Mouse (Mus musculus) left cerebral cortex, postnatal 10 days (tissue): ENCODE results near the gene Naip5. TPM values are rescaled to one million over a fixed set of nuclear protein-coding genes. Genes with fewer than 3 reads are reported as not detected.
"Not testable (repeated sequence)": the region's sequence is repeated elsewhere in the genome, so short reads cannot be mapped to it uniquely, and the experiment has no call there.

Source experiments
- DNase-seq, 2 experiments: peaks; one replicate each; pipeline ENCODE4 v3.0.0; 2021 to 2022; ENCODE audit warnings: low spot score in 2 of 2, mixed read lengths in 1 of 2; ENCODE audit errors: extremely low spot score in 1 of 2
- intact Hi-C: fragments of 180-260 bp; cut with DNase I; formaldehyde crosslinking; loops from one replicate; pipeline ENCODE4 v1.15.1; 2025
- total RNA-seq, 2 experiments: library from RNA; stranded (reverse); gene quantifications; 2 replicates each; pipeline ENCODE4 v1.2.3; 2021

Naip5 gene
- total RNA-seq: under 1 TPM; 0.22 to 0.32 TPM

DNA sequence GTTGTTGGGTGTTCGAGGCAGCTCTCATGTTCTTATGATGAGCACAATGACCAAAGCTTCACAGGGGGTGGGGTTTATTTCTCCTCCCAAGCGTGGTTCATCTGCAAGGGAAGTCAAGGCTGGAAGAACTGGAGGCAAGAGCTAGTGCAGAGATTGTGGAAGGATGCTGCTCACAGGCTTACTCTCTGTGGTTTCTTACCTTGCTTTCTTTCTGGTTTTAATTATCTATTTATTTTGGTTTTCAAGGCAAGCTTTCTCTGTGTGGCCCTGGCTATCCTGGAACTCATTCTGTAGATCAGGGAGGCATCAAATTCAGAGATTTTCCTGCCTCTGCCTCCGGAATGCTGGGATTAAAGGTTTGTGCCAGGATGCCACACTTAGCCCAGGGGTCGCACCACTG lies at the start of gene Naip5:
Gene Naip5, minus strand, starts transcription at position 101 of the 400 bp plus-strand sequence.
- DNase-seq, intact Hi-C loops: not testable (repeated sequence)

DNA sequence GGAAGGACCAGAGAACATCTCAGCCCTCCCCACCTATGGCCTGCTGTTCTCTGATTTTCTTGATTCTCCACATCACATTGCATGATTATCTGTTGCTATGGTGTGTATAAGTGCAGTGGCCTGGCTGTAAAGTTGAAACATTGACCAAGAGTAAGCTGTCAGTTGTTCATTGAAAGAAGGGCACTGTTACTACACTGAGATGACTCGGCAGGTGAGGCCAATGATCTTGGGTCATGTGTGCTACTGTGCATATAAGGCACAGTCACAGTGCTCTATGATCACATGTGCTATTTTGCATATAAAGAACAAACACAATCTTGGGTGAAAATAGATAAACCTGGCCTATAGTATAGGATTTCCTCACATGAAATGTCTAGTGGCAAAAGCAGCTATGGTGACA lies 38.5 kb upstream of the Naip5 start:
- no peak for DNase-seq
- intact Hi-C loops: no loop called here

DNA sequence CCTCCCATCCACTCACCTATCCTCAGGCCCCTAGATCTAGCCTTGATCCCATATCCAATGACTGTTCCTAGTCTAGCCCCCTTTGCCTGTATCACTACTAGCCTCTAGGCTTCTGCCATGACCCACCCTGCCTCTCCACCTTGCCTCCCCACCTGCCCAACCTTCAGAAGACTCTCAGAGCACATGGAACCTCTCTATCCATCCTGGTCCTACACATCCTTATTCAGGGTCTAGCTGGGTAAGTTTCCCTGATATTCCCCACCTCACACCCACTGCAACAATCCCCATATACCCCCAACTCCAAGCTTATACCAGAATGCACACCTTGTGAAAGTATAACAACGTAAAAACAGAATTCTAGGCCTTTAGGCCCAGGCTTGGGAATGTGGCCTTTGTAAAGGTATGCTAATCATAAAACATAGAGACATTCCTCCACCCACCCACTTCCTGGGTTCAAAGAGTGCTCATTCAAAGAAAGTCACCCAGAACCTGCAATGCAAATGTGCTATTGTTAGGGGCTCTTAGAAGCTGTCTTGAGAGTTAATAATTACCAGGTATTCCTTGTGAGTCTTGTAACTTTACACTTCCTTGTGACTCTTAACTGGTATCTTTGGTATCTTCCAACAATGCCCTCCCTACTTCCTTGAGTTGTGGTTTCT lies 25.5 kb upstream of the Naip5 start:
- intact Hi-C loops, DNase-seq: not testable (repeated sequence)

DNA sequence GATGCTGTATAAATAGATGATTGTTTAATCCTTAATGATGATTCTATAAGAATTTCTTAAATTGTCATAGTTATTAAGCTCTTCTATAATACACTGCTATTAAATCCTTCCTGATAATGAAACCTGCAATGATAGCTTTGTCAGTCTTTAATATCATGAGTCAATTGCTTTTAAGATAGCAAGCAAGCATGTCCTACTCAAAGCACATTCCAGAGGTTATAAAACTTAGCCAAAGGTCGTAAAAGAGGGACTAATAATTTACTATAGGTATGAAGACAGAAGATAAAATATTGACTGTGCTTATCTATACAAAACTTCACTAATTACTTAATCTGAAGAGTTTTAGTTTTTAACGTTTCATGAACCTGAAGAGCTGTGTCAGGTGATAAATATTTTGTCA lies 10.9 kb upstream of the Naip5 start:
- DNase-seq, intact Hi-C loops: not testable (repeated sequence)

DNA sequence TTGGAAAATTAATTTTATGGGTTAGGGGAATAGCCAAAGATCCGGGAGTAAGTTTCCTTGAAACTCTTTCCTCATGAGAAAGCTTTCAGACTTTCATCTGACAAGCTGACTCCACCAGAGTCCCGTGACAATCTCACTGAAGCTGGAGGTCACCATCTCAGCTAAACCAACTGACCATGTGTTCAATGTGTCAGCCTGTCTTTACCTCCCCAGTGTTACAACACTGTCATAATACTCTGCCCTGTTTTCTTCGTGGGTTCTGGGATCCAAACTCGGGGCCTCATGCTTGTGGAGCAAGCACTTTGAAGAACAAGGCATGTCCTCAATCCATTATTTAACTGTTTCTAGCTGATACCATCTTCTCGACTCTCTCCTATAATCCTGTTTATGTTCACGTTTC lies 9.8 kb upstream of the Naip5 start:
- DNase-seq, intact Hi-C loops: not testable (repeated sequence)

DNA sequence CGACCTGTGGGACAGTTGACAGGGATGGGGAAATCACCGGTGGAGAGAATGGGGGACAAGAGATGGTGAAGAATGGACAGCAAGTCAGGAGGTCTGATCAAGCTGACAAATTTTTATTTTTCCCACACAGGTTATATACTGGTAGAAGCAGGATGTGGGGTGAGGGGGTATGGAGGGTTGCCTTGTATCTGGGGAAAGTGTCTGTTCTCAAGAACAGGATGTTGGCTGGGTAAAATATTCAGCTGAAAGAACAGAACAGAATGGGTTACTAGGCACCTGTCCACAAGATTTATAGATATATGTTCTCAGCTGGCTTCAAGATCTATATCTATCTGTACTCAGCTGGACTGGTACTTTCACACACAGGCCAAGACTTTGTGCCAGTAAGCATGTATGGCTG lies 5.8 kb upstream of the Naip5 start:
- DNase-seq, intact Hi-C loops: not testable (repeated sequence)

DNA sequence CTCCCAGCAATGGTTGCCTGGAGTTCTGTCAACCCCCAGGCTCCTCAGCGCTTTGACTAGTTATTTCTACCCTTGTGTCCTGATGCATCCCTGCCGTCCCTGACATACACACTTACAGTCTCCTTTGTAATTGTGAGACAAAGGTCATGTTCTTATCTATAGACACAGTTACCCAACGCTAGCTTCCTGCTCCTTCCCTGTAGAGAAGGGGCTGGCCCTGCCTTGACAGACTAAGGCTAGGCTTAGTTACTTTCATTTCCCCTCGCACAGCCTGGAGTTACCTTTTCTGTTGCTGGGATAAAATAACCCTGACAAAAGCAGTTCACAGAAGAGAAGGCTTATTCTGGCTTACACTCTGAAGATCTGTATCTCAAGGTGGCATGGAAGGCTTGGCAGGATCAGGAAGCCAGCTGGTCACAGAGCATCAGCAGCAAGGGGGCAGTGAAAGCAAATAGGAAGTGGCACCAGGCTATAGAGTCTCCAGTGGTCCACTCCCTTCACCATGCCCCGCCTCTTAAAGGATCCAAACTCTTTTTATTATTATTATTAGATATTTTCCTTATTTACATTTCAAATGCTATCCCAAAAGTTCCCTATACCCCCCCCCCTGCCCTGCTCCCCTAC lies 885 bp upstream of the Naip5 start:
- intact Hi-C loops, DNase-seq: not testable (repeated sequence)

DNA sequence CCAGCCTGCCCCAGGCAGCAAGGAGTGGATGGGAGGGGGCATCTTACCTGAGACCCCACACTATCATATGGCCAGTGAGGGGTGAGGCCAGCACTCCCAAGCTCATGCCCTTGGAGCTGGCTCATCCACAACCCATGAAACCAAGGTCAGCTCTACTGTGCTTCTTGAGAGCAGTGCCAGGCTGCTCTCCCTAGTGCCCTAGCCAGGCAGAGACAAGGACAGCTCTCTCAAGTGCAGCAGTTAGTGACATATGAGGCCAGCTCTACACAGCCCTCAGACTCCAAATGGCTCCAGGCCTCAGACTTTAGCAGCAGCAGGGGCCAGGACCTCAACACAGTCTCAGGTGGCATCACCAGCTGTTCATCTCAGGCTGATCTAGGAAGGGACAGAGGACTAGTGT lies 2.4 kb downstream of the Naip5 start:
- intact Hi-C loops: no loop called here
- no peak for DNase-seq

DNA sequence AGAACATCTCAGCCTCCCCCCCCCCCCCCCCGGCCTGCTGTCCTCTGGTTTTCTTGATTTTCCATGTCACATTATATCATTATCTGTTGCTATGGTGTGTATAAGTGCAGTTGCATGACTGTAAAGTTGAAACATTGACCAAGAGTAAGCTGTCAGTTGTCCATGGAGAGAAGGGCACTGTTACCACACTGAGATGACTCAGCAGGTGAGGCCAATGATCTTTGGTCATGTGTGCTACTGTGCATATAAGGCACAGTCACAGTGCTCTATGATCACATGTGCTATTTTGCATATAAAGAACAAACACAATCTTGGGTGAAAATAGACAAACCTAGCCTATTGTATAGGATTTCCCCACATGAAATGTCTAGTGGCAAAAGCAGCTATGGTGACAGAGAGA lies 32.4 kb downstream of the Naip5 start:
- intact Hi-C loops, DNase-seq: not testable (repeated sequence)

DNA sequence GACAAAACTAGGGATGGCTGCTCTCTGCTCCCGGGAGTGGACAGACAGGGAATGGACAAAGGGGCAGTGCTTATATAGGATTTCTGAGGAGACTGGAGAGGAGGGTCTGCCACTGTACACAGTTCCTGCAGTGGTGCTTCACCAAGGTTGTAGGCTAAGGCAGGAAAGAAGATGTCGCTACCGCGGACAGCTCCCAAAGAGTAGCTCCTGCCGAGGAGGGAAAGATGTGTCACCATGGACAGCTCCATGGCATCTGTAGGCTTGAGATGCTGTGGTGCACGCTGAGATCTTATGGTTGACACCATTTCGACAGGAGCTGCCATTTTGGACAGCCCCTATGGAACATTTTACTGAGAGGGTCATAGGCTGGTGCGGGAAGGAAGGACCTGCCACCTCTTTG lies 35.6 kb downstream of the Naip5 start:
- DNase-seq: peak in 1 of 2 experiments; percentile 36
- intact Hi-C loops: no loop called here

DNA sequence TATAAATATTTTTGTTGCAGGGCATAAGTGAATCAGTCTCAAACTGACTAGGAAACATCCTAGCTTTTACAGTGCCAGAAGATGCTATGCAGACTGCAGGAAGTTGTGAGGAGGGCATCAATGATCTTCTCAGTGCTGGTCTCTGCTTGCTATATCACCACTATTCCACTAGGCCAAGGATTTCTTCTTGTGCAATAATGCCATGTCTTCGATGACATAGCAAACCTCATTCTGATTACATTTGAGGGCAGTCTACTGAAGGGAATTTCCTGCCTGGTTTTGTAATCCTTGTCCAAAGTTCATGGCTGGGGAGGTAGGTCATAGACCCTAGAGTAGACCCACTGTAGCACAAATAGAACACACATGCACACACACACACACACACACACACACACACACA lies 42.8 kb downstream of the Naip5 start:
- intact Hi-C loops: no loop called here
- no peak for DNase-seq

DNA sequence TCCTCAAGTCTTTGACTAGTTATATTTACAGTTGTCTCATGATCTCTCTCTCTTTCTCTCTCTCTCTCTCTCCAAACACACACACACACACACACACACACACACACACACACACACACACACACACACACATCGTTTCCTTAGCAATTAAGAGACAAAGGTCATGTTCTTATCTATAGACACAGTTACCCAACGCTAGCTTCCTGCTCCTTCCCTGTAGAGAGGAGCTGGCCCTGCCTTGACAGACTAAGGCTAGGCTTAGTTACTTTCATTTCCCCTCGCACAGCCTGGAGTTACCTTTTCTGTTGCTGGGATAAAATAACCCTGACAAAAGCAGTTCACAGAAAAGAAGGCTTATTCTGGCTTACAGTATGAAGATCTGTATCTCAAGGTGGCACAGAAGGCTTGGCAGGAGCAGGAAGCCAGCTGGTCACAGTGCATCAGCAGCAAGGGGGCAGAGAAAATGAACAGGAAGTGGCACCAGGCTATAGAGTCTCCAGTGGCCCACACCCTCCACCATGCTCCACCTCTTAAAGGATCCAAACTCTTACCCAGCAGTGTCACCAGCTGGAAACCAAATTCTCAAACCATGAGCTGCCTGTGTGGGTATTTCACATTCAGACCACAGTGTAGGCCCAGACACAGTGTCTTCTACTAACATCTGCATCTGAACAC lies 44.3 kb downstream of the Naip5 start, which contains the start of gene Naip2:
Gene Naip2, minus strand, starts transcription at position 434 of the 675 bp plus-strand sequence.
- DNase-seq, intact Hi-C loops: not testable (repeated sequence)

DNA sequence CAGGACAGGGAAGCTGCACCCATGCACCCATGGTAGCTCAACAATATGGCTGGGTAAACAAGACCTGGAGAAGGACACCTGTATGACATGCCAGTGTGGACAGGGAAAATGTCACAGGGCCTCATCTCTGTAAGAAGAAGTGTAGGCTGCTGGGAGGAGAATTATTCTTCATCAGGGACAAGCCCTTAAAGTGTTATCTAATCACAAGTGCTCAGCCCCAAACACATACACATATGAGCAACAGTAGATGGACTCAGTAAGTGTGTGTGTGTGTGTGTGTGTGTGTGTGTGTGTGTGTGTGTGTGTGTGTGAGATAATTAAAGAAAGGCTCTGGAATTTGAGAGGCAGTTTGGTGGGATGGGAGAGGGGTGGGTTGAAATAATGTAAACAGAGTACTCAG lies 45.3 kb downstream of the Naip5 start:
- DNase-seq: no peak
- intact Hi-C loops: no loop called here

DNA sequence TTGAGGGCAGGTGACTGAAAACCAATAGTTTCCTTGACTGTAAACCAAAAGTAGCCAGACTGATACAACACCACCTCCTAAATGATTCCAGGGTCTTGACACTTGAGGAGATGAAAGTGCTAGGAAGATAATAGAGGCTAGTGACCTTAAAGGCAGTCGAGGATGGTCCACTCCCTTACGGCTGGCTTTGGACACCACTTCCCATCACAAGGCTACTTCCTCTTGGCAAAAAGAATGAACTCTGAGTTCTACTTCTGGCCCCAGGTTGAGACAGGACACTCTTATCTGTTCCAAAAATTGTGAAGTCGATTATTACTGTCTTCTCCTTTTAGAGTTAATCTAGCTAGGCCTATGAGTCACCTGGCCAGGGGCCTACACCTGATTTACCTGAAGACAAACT lies 50.7 kb downstream of the Naip5 start:
- intact Hi-C loops: no loop called here
- DNase-seq: no peak

DNA sequence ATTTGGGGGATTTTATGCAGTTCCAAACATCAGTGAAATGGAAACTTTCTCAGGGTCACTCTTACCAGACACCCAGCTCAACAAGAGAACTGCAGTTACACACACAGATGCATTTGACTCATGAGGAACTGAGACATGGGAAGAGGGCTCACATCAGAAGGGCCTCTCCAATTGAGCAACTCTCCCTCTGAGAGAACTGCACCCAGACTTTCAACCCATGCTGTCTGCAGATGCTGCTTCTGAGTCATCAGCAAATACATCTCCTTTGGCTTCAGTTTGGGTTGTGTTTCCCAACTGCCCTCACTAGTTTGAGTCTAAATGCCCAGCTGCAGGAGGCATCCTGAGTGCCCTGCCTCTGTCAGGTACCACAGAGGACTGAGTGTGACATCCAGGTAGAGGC lies 63.0 kb downstream of the Naip5 start:
- DNase-seq, intact Hi-C loops: not testable (repeated sequence)

DNA sequence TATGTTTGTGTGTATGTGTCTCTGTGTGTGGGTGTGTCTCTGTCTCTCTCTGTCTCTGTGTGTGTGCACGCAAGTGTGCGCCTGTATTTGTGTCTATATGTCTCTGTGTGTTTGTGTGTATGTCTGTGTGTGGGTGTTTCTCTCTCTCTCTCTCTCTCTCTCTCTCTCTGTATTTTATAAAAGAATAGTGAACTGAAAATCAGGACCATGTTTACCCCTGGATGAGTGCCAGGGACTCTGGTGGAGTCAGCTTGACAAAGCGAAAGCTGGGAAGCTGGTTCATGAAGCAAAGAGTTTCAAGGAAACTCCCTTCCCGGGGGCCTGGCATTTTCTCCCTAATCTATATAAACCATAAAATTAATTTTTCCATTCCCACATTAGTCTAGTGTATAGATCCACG lies 71.8 kb downstream of the Naip5 start:
- intact Hi-C loops, DNase-seq: not testable (repeated sequence)

DNA sequence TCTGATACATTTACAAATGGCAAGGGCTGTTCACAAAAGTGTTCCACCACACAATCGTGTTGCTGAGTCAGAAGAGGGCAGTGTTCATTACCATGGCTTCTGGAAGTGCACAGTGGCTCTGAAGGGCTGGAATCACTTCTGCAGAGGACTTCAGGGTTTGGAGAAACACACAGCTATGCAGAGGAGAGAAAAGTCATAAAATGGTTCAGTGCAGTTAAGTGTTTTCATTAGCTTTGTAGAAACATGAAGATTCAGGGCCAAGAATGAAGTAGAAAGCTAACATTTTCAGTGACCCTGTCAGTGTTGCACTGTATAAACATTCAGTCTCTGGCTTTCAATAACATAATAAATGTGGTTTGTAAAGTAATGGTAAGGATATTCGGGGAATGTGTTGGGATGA lies 79.7 kb downstream of the Naip5 start:
- intact Hi-C loops, DNase-seq: not testable (repeated sequence)

DNA sequence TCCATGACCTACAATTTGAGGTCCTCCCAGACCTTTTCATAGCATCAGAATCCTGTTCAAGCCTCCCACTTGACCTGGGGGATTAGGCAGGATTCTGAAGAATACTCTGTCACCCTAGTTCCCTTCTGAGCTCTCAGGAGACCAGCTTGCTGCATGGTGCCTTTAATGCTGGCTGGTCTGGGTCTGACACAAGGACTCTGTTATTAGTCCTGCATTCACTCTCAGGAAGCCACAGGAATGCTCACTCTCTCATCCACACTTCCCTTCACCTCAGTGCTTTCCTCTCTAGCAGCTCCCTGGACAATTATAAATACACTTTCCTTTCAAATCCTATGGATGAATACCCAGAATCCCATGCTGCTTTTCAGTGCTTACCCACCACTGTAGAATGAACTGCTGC lies 83.7 kb downstream of the Naip5 start:
- DNase-seq, intact Hi-C loops: not testable (repeated sequence)
